Mouse (Mus musculus) hindbrain, embryonic 13.5 days (tissue): ENCODE measurements around the gene Gmds. TPM values are rescaled to one million over a fixed set of nuclear protein-coding genes. Genes with fewer than 3 reads are reported as not detected.

ENCODE experiments used
- ATAC-seq: fragments of 200-750 bp; cut with Nextera tagmentation; 2 replicates; pipeline ENCODE4 v1.8.0; 2017; ENCODE audit warnings: moderate TSS enrichment; ENCODE audit not compliant: low FRiP score
- H3K27ac ChIP-seq: fragments of 300-500 bp; sonication (generic); 2 replicates; pipeline ENCODE4 v1.5.1; 2015; ENCODE audit warnings: inconsistent platforms, mild to moderate bottlenecking, moderate library complexity
- H3K27me3 ChIP-seq: fragments of 300-500 bp; sonication (generic); 2 replicates; pipeline ENCODE4 v1.6.1; 2015; ENCODE audit warnings: mild to moderate bottlenecking, inconsistent platforms
- H3K36me3 ChIP-seq: fragments of 300-500 bp; sonication (generic); 2 replicates; pipeline ENCODE4 v1.6.1; 2015; ENCODE audit warnings: mild to moderate bottlenecking, inconsistent platforms
- H3K4me1 ChIP-seq: fragments of 300-500 bp; sonication (generic); replicated peaks from 2 replicates; pipeline ENCODE4 v1.6.1; 2015; ENCODE audit warnings: inconsistent platforms
- H3K4me2 ChIP-seq: fragments of 300-500 bp; sonication (generic); 2 replicates; pipeline ENCODE4 v1.6.1; 2015; ENCODE audit warnings: inconsistent platforms, mild to moderate bottlenecking, moderate library complexity
- H3K4me3 ChIP-seq: fragments of 300-500 bp; sonication (generic); 2 replicates; pipeline ENCODE4 v1.5.1; 2015; ENCODE audit warnings: mild to moderate bottlenecking, inconsistent platforms
- H3K9ac ChIP-seq: fragments of 300-500 bp; sonication (generic); 2 replicates; pipeline ENCODE4 v1.6.1; 2015; ENCODE audit warnings: mild to moderate bottlenecking, inconsistent platforms
- H3K9me3 ChIP-seq: fragments of 300-500 bp; sonication (generic); 2 replicates; pipeline ENCODE4 v1.6.1; 2016; ENCODE audit warnings: inconsistent platforms
- WGBS: fragments of 180-500 bp; shearing (Covaris S2); methylation state at CpG from one replicate; pipeline ENCODE4 v1.1.7; 2015; 5-methylcytosine and 5-hydroxymethylcytosine counted together
- polyA plus RNA-seq: library from polyadenylated mRNA; unstranded; fragments of >200 nt; fragmentation: Nextera tagmentation; extraction: Ambion mirVana; gene quantifications from 2 replicates; pipeline ENCODE4 v1.2.1, GENCODE M21; 2015

Gmds gene
- polyA plus RNA-seq, 1 experiment from 2014 or later = 34.3 TPM

- no peaks in the 10 kb centered on the region for H3K36me3 ChIP-seq
- peaks cover 6% of the 10 kb centered on the region for H3K4me1 ChIP-seq
- H3K9ac ChIP-seq = no peak overlapping the region
- H3K4me2 ChIP-seq = no peak overlapping the region
- H3K9me3 ChIP-seq = no peaks in the 10 kb centered on the region
- H3K4me3 ChIP-seq = no peak overlapping the region
- peak; percentile 83 for ATAC-seq
- WGBS = 12% methylated on average over 3 of the region's 3 CpGs
- no peaks in the 10 kb centered on the region for H3K27me3 ChIP-seq
- H3K27ac ChIP-seq = no peak overlapping the region
These were observed 158.6 kb downstream of the Gmds start for GRCm38 (mm10) chr13:32179906-32180305.

GRCm38 (mm10) chr13:32178682-32179081 is 159.9 kb downstream of the Gmds start:
- Histone ChIP-seq H3K9me3 (no peaks in the 10 kb centered on the region), H3K36me3 (no peaks in the 10 kb centered on the region), H3K4me1 (peaks cover 6% of the 10 kb centered on the region), H3K27me3 (no peaks in the 10 kb centered on the region), H3K27ac (no peak overlapping the region), H3K4me3 (no peak overlapping the region), H3K9ac (no peak overlapping the region), H3K4me2 (no peak overlapping the region)
- 97% methylated on average over 1 of the region's 1 CpGs for WGBS
- ATAC-seq = no peak

- H3K4me3 ChIP-seq = no peak overlapping the region
- H3K9me3 ChIP-seq = no peaks in the 10 kb centered on the region
- WGBS = 72% methylated on average over 2 of the region's 2 CpGs
- H3K27me3 ChIP-seq = no peaks in the 10 kb centered on the region
- no peak overlapping the region for H3K4me2 ChIP-seq
- H3K36me3 ChIP-seq = no peaks in the 10 kb centered on the region
- no peak overlapping the region for H3K9ac ChIP-seq
- no peak overlapping the region for H3K27ac ChIP-seq
- ATAC-seq = no peak
- peaks cover 6% of the 10 kb centered on the region for H3K4me1 ChIP-seq
These were observed 160.6 kb downstream of the Gmds start for GRCm38 (mm10) chr13:32177852-32178453.

GRCm38 (mm10) chr13:32175028-32175427 is 163.5 kb downstream of the Gmds start:
- 85% methylated on average over 2 of the region's 2 CpGs for WGBS

DNA sequence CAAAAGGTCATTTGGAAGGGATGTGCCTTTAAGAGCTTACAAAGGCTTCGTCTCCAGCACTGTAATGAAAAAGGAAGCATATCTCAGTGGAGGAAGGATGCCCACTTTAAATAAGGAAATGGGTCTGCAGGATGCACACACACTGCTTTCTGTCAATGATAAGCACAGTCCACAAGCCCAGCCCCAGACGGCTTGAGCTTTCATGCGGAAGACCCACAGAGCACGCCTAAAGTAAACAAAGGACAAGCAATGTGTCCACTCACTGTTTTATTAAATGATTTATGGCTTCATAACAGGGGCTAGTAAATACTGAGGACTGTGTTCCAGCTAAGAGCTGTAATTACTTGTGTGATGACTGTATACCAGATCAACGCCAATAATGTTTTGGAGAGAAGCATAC is 169.4 kb downstream of the Gmds start:
- Histone ChIP-seq H3K9me3 (no peaks in the 10 kb centered on the region), H3K4me2 (no peak overlapping the region), H3K4me3 (no peak overlapping the region), H3K27me3 (no peaks in the 10 kb centered on the region), H3K9ac (no peak overlapping the region), H3K4me1 (peaks cover 4% of the 10 kb centered on the region; the same call in 1 of the 2 replicates), H3K36me3 (no peaks in the 10 kb centered on the region), H3K27ac (no peak overlapping the region)
- WGBS = 16% methylated on average over 5 of the region's 5 CpGs
- peak; percentile 54; the same call in 1 of the 2 replicates for ATAC-seq

More at GRCm38 (mm10) chr13:32175028-32175427, 163.5 kb downstream of the Gmds start:
- Histone ChIP-seq H3K36me3 (no peaks in the 10 kb centered on the region), H3K4me1 (peaks cover 5% of the 10 kb centered on the region), H3K4me3 (no peak overlapping the region), H3K27ac (no peak overlapping the region), H3K9me3 (no peaks in the 10 kb centered on the region), H3K4me2 (no peak overlapping the region), H3K27me3 (no peaks in the 10 kb centered on the region), H3K9ac (no peak overlapping the region)
- ATAC-seq = no peak

DNA sequence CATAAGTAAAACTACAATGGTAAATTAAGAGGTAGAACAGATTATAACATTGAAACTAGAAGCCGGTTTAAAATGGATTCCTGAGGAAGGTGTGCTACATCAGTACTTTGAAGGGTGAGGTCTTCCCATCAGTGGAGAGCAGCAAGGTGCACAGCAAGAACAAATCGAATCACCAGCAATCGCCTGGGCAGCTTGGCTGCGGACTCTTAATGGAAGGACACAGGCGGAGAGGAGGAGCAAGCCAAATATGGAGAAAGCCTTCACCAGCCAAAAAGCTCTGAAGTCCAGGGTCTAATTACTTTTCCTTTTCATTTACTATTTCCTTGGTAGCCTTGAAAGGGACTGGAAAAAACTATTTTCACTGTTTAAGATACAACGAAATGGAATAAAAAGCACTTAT is 170.7 kb downstream of the Gmds start:
- H3K4me1 ChIP-seq = peaks cover 4% of the 10 kb centered on the region; the same call in 1 of the 2 replicates
- H3K4me2 ChIP-seq = no peak overlapping the region
- H3K4me3 ChIP-seq = no peak overlapping the region
- H3K27ac ChIP-seq = no peak overlapping the region
- ATAC-seq = no peak
- H3K9ac ChIP-seq = no peak overlapping the region
- H3K27me3 ChIP-seq = no peaks in the 10 kb centered on the region
- no peaks in the 10 kb centered on the region for H3K36me3 ChIP-seq
- 89% methylated on average over 6 of the region's 6 CpGs for WGBS
- no peaks in the 10 kb centered on the region for H3K9me3 ChIP-seq

DNA sequence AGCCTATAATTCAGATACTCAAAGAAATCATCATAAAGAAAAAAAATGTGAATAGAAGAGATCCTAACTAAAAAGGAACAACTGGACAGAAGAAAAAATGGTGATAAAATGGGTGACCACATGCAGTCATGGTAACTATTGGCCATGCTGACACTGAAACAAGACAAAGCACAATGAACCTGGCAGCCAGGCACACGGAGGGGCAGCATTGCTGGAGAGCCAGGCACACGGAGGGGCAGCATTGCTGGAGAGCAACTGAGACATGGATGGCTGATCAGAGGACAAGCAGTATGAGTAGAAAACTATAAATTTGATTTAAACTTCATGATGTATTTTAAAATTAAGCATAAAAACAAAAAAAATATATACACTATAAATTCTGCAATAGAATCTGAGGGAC is 173.0 kb downstream of the Gmds start:
- ATAC-seq = no peak
- peaks cover 4% of the 10 kb centered on the region; the same call in 1 of the 2 replicates for H3K4me1 ChIP-seq
- H3K4me2 ChIP-seq = no peak overlapping the region
- H3K27ac ChIP-seq = no peak overlapping the region
- H3K9ac ChIP-seq = no peak overlapping the region
- no peaks in the 10 kb centered on the region for H3K27me3 ChIP-seq
- no peaks in the 10 kb centered on the region for H3K36me3 ChIP-seq
- H3K4me3 ChIP-seq = no peak overlapping the region
- 38% methylated on average over 2 of the region's 2 CpGs for WGBS
- no peaks in the 10 kb centered on the region for H3K9me3 ChIP-seq

DNA sequence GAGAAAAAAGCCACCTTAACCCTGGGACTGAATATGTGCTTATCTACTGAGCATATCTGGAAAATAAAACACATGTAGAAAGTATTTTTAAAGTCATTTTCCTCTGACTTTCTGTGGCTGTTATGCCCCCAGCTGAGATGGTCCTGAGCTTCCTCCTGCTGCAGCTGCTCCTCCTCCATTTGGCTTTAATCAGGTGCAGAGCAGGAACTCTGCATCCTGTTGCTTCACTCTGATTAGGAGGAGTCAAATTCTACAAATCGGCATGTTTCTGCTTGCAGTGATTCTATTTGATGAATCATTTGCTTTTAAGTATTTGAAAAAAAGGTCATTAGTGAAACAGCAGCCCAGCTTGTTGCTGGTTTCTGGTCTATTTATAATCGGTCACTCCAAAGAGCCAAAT is 177.0 kb downstream of the Gmds start:
- H3K4me1 ChIP-seq = no peaks in the 10 kb centered on the region
- no peak for ATAC-seq
- WGBS = 67% methylated on average over 2 of the region's 2 CpGs

GRCm38 (mm10) chr13:32158240-32158639 is 180.3 kb downstream of the Gmds start:
- Histone ChIP-seq H3K4me1 (no peaks in the 10 kb centered on the region), H3K9ac (no peak overlapping the region), H3K27me3 (no peaks in the 10 kb centered on the region), H3K4me2 (no peak overlapping the region), H3K9me3 (no peaks in the 10 kb centered on the region), H3K36me3 (no peaks in the 10 kb centered on the region), H3K27ac (no peak overlapping the region), H3K4me3 (no peak overlapping the region)
- ATAC-seq = no peak
- 65% methylated on average over 2 of the region's 2 CpGs for WGBS

More for the DNA sequence above, 177.0 kb downstream of the Gmds start:
- Histone ChIP-seq H3K27ac (no peak overlapping the region), H3K4me3 (no peak overlapping the region), H3K9me3 (no peaks in the 10 kb centered on the region), H3K36me3 (no peaks in the 10 kb centered on the region), H3K9ac (no peak overlapping the region), H3K4me2 (no peak overlapping the region), H3K27me3 (no peaks in the 10 kb centered on the region)

- Histone ChIP-seq H3K36me3 (no peaks in the 10 kb centered on the region), H3K4me1 (no peaks in the 10 kb centered on the region), H3K4me3 (no peak overlapping the region), H3K9me3 (no peaks in the 10 kb centered on the region), H3K4me2 (no peak overlapping the region), H3K27ac (no peak overlapping the region), H3K9ac (no peak overlapping the region), H3K27me3 (no peaks in the 10 kb centered on the region)
- 72% methylated on average over 1 of the region's 1 CpGs for WGBS
- no peak for ATAC-seq
These were observed 192.6 kb downstream of the Gmds start for GRCm38 (mm10) chr13:32145916-32146315.

GRCm38 (mm10) chr13:32145179-32145578 is 193.4 kb downstream of the Gmds start:
- Histone ChIP-seq H3K27ac (no peak overlapping the region), H3K4me2 (no peak overlapping the region), H3K9ac (no peak overlapping the region), H3K27me3 (no peaks in the 10 kb centered on the region), H3K9me3 (no peaks in the 10 kb centered on the region), H3K36me3 (no peaks in the 10 kb centered on the region), H3K4me3 (no peak overlapping the region), H3K4me1 (no peaks in the 10 kb centered on the region)
- WGBS = 55% methylated on average over 2 of the region's 2 CpGs
- ATAC-seq = no peak

- ATAC-seq = no peak
- H3K4me2 ChIP-seq = no peak overlapping the region
- no peaks in the 10 kb centered on the region for H3K27me3 ChIP-seq
- H3K4me1 ChIP-seq = no peaks in the 10 kb centered on the region
- H3K27ac ChIP-seq = no peak overlapping the region
- no peaks in the 10 kb centered on the region for H3K36me3 ChIP-seq
- no peak overlapping the region for H3K4me3 ChIP-seq
- 86% methylated on average over 3 of the region's 3 CpGs for WGBS
- no peak overlapping the region for H3K9ac ChIP-seq
- H3K9me3 ChIP-seq = no peaks in the 10 kb centered on the region
These were observed 194.9 kb downstream of the Gmds start for GRCm38 (mm10) chr13:32143651-32144050.

DNA sequence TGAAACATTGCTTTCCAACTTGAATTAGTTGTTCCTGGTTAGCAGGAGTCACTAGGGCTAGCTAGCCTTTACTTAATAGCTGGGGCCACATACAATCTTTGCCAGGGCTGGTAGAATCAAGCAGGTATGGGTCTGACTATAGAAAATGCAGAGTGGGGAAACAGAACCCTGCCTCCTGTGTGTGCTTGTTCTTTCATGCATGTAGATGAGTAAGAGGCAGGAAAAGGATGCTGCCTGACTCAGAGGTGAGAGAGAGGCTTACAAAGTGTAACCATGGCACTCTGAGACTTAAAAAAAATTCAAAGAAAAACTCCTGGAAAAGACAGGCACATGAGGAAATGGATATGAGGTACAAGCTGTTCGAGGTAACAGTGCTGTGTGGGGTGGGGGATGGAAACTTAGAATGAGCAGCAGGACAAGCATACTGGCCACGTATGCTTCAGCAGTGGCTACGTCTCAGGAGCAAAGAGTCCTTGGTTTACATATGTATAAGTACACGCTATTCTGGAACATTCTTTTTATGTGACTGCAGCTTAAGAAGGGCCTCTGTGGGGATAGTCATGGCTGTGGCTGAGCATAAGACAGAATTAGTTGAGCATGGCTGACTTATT is 203.8 kb downstream of the Gmds start:
- H3K4me1 ChIP-seq = no peaks in the 10 kb centered on the region
- H3K27ac ChIP-seq = no peak overlapping the region
- H3K4me2 ChIP-seq = no peak overlapping the region
- H3K4me3 ChIP-seq = no peak overlapping the region
- no peak overlapping the region for H3K9ac ChIP-seq
- no peak for ATAC-seq
- no peaks in the 10 kb centered on the region for H3K9me3 ChIP-seq
- H3K36me3 ChIP-seq = no peaks in the 10 kb centered on the region
- WGBS = 80% methylated on average over 4 of the region's 4 CpGs
- H3K27me3 ChIP-seq = no peaks in the 10 kb centered on the region
